Mouse (Mus musculus) left cerebral cortex, postnatal 36 days (tissue): ENCODE results near the gene Drc1. TPM values are rescaled to one million over a fixed set of nuclear protein-coding genes. Genes with fewer than 3 reads are reported as not detected.
A peak's percentile ranks its signal among the peaks of the same experiment; 100 is the strongest.

Experiments
- DNase-seq, 2 experiments: peaks; one replicate each; pipeline ENCODE4 v3.0.0; 2021 to 2022; ENCODE audit warnings: low spot score in 2 of 2, mixed read lengths in 1 of 2
- intact Hi-C: fragments of 180-260 bp; cut with DNase I; formaldehyde crosslinking; loops from one replicate; pipeline ENCODE4 v1.15.1; 2025
- total RNA-seq, 2 experiments: library from RNA; stranded (reverse); gene quantifications; 2 replicates each; pipeline ENCODE4 v1.2.3; 2021

Gene Drc1
- total RNA-seq, 2 experiments from 2014 or later = 14.3 to 19.7 TPM

DNA sequence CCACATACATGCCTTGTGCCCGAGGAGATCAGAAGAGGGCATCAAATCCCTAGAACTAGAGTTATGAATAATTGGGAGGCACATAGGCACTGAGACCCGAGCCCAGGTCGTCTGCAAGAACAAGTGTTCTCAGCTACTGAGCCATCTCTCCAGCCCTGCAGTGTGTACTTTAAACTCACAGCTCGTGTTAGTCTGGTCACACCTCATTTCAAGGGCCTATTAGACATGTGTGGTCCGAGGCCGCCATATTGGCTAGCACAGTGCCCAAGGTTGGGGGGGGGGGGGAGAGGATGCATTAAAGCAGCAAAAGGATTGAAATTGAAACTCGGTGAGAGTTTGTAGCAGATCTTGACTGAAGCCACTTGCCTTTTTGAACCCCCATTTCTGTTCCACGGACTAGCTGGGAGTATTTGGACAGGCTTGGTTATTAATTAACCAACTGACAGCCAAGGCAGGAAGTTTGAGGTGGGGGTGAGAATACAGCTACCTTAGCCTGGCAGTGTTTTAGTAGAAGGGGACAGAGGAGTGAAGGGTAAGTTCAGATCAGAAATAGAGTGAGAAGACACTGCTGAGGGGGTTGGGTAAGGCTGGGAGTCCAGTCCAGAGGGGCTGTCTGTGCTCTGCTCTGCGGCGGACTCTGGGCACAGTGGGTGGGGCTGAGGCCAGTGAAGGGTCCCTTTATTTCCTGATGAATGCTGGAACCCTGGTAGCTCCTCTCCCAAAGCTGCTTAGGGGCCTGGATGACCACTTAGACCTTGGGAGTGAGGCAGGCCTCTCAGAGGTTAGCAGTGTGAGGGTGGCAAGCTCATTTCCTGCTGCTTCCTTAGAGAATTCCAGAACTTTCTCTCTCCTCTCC, 5.0 kb downstream of the Drc1 start:
- intact Hi-C loops = no loop called here
- DNase-seq = no peak

GRCm38 (mm10) chr5:30287106-30287882, 6.1 kb downstream of the Drc1 start:
- DNase-seq = no peak
- intact Hi-C loops = no loop called here

GRCm38 (mm10) chr5:30340815-30341214, 59.6 kb downstream of the Drc1 start:
- intact Hi-C loops = no loop called here
- DNase-seq = no peak

DNA sequence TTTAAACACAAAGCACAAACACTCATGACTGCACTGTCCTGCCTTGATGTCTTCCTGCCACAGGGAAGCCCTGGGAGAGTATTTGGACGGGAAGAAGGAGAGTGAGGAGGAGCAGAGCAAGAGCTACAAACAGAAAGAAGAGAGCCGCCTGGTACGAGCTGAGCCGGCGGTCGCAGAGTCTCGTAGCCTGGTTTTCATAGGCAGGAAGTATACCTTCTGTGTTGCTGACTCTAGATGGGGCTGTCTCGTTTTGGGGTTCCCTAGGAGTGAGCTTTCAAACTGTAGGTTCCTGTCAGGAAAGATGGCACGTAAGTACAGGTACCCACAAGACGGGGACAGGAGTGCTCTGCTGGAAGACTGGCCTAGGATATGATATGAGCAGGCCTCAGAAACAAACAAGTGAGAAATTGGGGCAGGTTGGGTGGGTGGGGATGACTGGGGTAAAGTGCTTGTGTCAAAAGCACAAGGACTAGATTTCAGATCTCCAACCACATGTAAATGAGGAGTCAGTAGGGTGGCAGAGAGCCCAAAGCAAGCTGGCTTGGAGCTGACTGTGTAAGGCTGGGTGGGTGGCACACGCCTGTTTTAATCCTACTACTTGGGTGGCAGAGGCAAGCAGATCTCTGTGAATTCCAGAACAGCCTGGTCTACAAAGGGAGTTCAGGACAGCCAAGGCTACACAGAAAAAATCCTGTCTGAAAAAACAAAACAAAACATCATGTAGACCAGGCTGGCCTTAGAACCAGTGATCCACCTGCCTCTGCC, 60.6 kb downstream of the Drc1 start:
- intact Hi-C loops = no loop called here
- peak in 1 of 2 experiments; percentile 18 for DNase-seq

GRCm38 (mm10) chr5:30342601-30343015, 61.4 kb downstream of the Drc1 start:
- intact Hi-C loops = no loop called here
- peak; percentile 23 to 60 for DNase-seq

GRCm38 (mm10) chr5:30343107-30343506, 61.9 kb downstream of the Drc1 start:
- intact Hi-C loops = no loop called here
- DNase-seq = peak; percentile 69 to 74

DNA sequence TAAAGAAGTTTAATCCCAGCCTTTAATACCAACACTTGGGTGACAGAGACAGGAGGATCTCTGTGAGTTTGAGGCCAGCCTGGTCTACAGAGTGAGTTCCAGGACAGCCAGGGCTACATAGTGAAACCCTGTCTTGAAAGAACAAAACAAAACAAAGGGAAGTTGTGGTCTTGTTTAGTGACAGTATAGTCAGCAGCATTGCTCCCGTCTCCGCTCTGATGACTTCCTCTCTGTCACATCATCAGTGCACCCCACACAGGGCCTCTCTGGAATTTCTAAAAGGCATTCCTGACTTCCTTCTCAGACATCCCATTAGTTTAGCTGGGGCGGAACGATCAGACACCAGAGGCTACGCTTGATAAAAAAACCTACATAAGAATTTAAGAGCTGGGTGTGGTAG, 62.7 kb downstream of the Drc1 start:
- no peak for DNase-seq
- intact Hi-C loops = no loop called here

- intact Hi-C loops = no loop called here
- DNase-seq = no peak
These were observed 72.4 kb downstream of the Drc1 start for GRCm38 (mm10) chr5:30353605-30354004.

- intact Hi-C loops = no loop called here
- DNase-seq = no peak
These were observed 73.9 kb downstream of the Drc1 start for GRCm38 (mm10) chr5:30355114-30355513.

DNA sequence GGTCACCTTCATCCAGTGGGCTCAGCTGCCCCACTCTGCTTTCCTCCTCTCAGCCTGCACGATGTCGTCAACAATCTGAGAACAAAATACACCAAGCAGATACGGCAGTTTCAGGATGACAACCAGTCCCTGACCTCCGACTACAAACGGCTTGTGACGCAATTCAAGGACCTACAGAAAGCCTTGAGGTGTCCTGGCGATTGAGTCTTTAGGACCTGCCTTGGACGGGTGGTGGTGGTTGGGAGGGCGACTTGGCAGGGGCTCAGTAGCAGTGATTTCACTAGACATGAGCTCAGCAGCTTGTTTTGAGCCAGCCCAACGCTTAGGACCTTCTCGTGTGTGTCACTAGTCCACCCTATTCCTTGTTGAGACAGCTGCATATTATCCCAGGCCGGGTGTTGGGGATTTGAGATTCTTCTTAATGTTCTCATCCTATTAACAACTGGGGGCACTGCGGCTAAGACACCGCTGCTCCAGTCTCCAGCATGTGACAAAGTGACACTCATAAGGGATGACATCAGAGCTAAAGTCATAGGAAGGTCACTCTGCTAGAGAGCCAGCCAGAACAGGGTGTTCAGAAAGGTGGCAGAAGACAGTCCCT, 74.5 kb downstream of the Drc1 start:
- DNase-seq = no peak
- intact Hi-C loops = no loop called here

DNA sequence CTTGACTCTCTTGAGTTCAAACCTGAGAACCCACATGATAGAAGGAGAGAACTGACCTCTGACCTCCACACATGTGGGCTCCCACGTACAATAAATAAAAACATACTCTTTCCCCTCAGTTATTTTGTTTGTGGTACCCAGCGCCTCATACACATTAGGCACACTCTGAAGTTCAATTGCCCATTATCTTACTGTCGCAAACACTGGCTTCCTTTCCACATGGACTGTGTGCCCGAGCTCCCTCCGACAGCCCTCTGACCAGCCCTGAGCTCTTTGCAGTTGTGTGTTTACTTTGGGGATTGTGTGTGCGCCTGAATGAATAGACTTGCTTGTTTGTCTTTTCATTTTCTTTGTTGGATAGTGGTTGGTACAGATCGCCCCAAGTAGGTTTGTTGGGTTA, 75.5 kb downstream of the Drc1 start:
- intact Hi-C loops = no loop called here
- DNase-seq = no peak

DNA sequence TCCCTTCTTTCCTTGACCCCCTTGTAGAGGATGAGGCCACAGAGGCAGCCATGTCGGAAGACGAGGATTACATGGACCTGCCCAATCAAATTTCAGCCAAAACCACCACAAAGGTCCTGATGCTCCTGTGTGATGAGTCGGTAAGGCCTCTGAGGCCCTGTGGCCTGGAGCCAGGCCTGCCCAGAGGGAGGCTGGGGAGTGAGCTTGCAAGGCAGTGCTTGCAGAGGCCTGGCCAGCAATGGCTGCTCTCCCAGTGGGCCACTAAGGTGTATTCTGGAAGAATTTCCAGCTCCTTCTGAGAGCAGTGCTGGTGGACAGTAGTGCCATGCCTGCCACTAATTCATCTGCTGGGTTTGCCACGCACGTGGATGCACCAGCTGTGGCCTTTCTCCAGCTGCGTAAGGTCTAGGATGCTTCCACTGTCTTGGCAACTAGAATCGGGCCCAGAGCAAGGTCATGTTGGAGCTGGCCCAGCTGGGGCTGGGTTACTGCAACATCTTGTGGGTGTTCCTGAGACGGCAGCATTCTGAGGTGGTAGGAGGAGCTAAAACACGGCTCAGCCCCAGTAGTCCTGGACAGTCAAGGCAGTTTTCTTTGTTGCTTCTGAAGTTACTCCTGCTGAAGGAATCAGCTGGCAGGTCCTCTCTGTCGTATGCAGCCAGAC, 77.4 kb downstream of the Drc1 start:
- intact Hi-C loops = no loop called here
- DNase-seq = no peak

DNA sequence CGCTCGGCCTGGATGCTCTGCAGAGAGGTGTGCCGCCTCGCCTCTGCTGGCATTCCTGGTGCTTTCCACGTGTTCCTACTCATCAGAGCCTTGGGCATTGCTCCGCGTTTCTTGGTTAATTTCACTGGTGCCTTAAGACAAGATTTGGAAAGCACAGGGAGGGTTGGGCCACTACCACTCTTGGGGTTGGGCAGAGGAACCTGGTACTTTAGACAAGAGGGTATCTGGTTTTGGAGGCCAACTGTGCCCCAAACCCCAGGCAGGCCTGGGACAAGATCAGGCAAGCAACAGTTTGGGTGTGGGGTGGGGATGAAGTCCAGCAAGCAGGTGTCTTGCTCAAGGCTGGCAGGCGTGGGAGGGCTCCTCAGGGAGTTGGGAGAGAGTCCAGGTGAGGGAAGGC, 86.2 kb downstream of the Drc1 start:
- intact Hi-C loops = no loop called here
- DNase-seq = no peak

DNA sequence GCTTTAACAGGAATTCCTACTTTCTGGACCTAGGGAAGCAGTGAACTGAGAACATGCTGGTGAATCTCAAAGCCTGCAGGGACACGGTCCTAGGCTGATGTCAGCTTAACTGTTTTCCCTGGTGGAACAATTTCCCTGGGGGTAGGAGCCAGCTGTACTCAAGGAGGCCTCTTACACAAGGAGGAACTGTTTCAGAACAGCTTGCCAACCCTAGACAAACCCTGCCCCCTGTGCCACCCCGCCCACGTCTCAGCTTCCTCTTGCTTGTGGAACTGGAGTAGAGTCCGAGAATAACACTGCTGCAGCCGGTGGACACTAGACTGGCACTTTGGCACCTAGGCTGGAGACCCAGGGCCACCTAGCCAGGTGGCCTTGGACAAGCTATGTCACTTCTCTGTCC, 88.2 kb downstream of the Drc1 start:
- intact Hi-C loops = no loop called here
- DNase-seq = peak; percentile 16 to 18

- no peak for DNase-seq
- intact Hi-C loops = no loop called here
These were observed 101.7 kb downstream of the Drc1 start for GRCm38 (mm10) chr5:30382876-30383275.

DNA sequence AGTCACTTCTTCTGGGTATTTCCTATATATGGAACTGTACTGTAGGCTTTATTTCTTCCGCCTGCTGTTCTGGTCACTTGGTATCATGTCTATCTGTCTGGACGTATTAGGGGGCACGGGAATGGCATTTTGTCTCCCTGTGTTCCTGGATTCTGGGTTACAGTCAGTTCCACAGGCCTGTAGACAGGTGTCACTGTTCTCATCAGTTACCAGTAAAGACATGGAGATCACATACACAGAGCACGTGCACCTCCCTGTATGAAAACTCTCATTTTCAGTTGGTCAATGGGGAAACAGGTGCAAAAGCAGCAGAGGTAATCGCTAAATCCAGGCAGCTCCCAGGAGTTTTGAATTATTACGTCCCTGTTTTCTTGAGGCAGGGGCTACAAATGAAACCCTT, 106.5 kb downstream of the Drc1 start:
- DNase-seq = no peak
- intact Hi-C loops = no loop called here

DNA sequence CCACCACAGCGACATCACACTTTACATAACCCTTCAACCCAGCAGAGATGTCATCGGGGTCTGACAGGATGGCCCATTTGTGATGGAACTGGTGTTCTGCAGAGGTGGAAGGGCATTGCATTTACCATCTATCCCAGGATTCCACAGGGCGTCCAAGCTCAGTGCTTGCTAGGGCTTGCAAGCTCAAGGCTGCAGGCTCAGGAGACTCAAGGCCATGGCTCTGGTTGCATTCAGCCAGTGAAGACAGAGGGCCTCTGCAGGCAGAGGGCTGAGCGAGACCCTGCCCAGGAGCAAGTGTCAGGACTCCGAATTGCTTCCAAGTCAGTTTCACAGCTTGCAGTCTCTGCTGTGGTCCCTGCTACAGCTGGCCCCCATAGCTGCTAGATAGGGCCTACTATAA, 108.6 kb downstream of the Drc1 start:
- intact Hi-C loops = loop anchor here (2.0 to 10.0 kb wide), 2 partner anchors 87 to 245 kb away; no protein-coding TSS in a partner anchor

GRCm38 (mm10) chr5:30391473-30391872, 110.3 kb downstream of the Drc1 start:
- peak; percentile 49 to 53 for DNase-seq
- intact Hi-C loops = loop anchor here (2.0 to 10.0 kb wide), 2 partner anchors 85 to 243 kb away; no protein-coding TSS in a partner anchor

More for the DNA sequence above, 108.6 kb downstream of the Drc1 start:
- no peak for DNase-seq

DNA sequence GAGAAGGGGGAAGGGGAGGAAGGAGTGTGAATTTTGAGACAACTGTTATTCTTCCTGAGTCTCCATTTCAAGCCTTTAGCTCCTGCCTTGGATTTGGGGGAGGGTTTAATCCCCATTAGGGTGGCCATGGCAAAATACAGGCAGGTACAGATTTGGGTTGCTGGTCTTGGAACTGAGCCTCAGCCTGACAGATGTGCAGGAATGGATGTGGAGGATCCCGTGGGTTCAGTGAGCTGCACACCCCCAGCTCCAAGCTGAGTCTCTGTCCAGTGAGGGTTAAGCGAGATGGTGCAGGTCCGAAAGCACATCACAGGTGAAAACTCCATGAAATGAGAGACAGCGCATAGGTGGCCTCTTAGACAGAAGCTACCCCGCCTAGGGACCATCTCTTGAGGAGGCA, 119.3 kb downstream of the Drc1 start:
- intact Hi-C loops = no loop called here
- no peak for DNase-seq
